Mouse (Mus musculus): ENCODE measurements at regions not wholly inside any gene's neighbourhood (a gene's known extent, or its start where the extent isn't known, plus 50 kb on each side); places are given as distances from the start of the nearest gene placed in this dataset.

- Histone ChIP-seq H3K27me3 (ENCODE audit: control insufficient read depth, insufficient read depth, insufficient read length) (peaks cover 5% of the 10 kb centered on the region), H3ac (ENCODE audit: control insufficient read depth, insufficient read length) (no peak overlapping the region), H3K4me2 (ENCODE audit: low read depth) (no peak overlapping the region), H3K4me3 (no peak overlapping the region), H3K79me2 (ENCODE audit: control insufficient read depth, insufficient read depth) (no peaks in the 10 kb centered on the region), H3K36me3 (ENCODE audit: control insufficient read depth, insufficient read depth) (no peaks in the 10 kb centered on the region)
- TF ChIP-seq E2F4 (IDR thresholded peaks at IDR 0.05; ENCODE audit: insufficient read depth) (no peak), CEBPB (IDR thresholded peaks at IDR 0.05; ENCODE audit: insufficient read depth, poor library complexity, severe bottlenecking) (no peak), POLR2AphosphoS2 (IDR thresholded peaks at IDR 0.05; ENCODE audit: insufficient read length, low read depth) (no peak), MAX (IDR thresholded peaks at IDR 0.05; ENCODE audit: low read depth) (no peak), TCF3 (IDR thresholded peaks at IDR 0.05; ENCODE audit: insufficient read length, low read depth) (no peak), USF1 (IDR thresholded peaks at IDR 0.05; ENCODE audit: low read depth) (no peak), MYOG (IDR thresholded peaks at IDR 0.05; ENCODE audit: control insufficient read depth in 1 of 3, insufficient read depth in 1 of 3, insufficient read length in 2 of 3, low read depth in 2 of 3) (no peak), POLR2A (IDR thresholded peaks at IDR 0.05; ENCODE audit: insufficient read length, low read depth) (no peak), TCF12 (IDR thresholded peaks at IDR 0.05; ENCODE audit: insufficient read depth, poor library complexity, severe bottlenecking) (no peak), MYOD1 (IDR thresholded peaks at IDR 0.05; ENCODE audit: control insufficient read depth in 1 of 3, insufficient read length in 2 of 3, low read depth in 2 of 3) (no peak), SRF (IDR thresholded peaks at IDR 0.05; ENCODE audit: control insufficient read depth, insufficient read length, low read depth) (no peak), REST (IDR thresholded peaks at IDR 0.05; ENCODE audit: insufficient read depth, insufficient read length) (no peak)
Observed at GRCm38 (mm10) chr5:119763337-119763736, 69.1 kb upstream of the Tbx5 start.

- Histone ChIP-seq H3ac (ENCODE audit: control insufficient read depth, insufficient read length) (no peak overlapping the region), H3K36me3 (ENCODE audit: control insufficient read depth, insufficient read depth) (no peaks in the 10 kb centered on the region), H3K79me2 (ENCODE audit: control insufficient read depth, insufficient read depth) (no peaks in the 10 kb centered on the region), H3K4me3 (no peak overlapping the region), H3K27me3 (ENCODE audit: control insufficient read depth, insufficient read depth, insufficient read length) (peaks cover 5% of the 10 kb centered on the region), H3K4me2 (ENCODE audit: low read depth) (no peak overlapping the region)
- no peak for TF ChIP-seq REST (IDR thresholded peaks at IDR 0.05; ENCODE audit: insufficient read depth, insufficient read length)
- no peak for TF ChIP-seq CEBPB (IDR thresholded peaks at IDR 0.05; ENCODE audit: insufficient read depth, poor library complexity, severe bottlenecking)
- TF ChIP-seq POLR2AphosphoS2 (IDR thresholded peaks at IDR 0.05; ENCODE audit: insufficient read length, low read depth), result no peak
- no peak for TF ChIP-seq TCF12 (IDR thresholded peaks at IDR 0.05; ENCODE audit: insufficient read depth, poor library complexity, severe bottlenecking)
- TF ChIP-seq SRF (IDR thresholded peaks at IDR 0.05; ENCODE audit: control insufficient read depth, insufficient read length, low read depth), result no peak
- no peak for TF ChIP-seq E2F4 (IDR thresholded peaks at IDR 0.05; ENCODE audit: insufficient read depth)
- TF ChIP-seq TCF3 (IDR thresholded peaks at IDR 0.05; ENCODE audit: insufficient read length, low read depth), result no peak
- TF ChIP-seq MYOG (IDR thresholded peaks at IDR 0.05; ENCODE audit: control insufficient read depth in 1 of 3, insufficient read depth in 1 of 3, insufficient read length in 2 of 3, low read depth in 2 of 3), result no peak
- no peak for TF ChIP-seq POLR2A (IDR thresholded peaks at IDR 0.05; ENCODE audit: insufficient read length, low read depth)
- TF ChIP-seq MYOD1 (IDR thresholded peaks at IDR 0.05; ENCODE audit: control insufficient read depth in 1 of 3, insufficient read length in 2 of 3, low read depth in 2 of 3), result no peak
- no peak for TF ChIP-seq USF1 (IDR thresholded peaks at IDR 0.05; ENCODE audit: low read depth)
- TF ChIP-seq MAX (IDR thresholded peaks at IDR 0.05; ENCODE audit: low read depth), result no peak
Observed at GRCm38 (mm10) chr5:119766372-119766771, 66.1 kb upstream of the Tbx5 start.

DNA sequence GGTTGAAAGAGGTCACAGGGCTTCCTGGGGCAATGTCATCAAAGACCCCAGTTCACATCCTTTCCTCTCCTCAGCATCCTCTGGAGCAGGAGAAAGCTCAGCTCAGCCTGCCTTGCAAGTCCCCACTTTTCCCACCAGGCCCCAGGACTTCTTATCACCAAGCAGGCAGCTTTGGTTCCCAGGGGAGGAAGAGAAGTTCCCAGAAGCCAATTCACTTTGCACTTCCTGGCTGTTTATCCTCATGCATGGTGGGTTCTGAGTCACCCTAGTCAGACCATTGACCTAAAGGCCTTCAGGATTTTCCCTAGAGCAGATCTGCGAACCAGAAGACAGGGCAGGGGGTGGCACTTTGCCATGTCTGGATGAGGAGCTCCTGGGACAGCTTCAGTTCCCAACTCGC lies 61.5 kb upstream of the Tbx5 start:
- no peaks in the 10 kb centered on the region for H3K79me2 ChIP-seq (ENCODE audit: control insufficient read depth, insufficient read depth)
- no peak overlapping the region for H3ac ChIP-seq (ENCODE audit: control insufficient read depth, insufficient read length)
- no peaks in the 10 kb centered on the region for H3K36me3 ChIP-seq (ENCODE audit: control insufficient read depth, insufficient read depth)
- TF ChIP-seq TCF12 (IDR thresholded peaks at IDR 0.05; ENCODE audit: insufficient read depth, poor library complexity, severe bottlenecking), result no peak
- no peak overlapping the region for H3K4me2 ChIP-seq (ENCODE audit: low read depth)
- no peak overlapping the region for H3K4me3 ChIP-seq
- peaks cover 5% of the 10 kb centered on the region for H3K27me3 ChIP-seq (ENCODE audit: control insufficient read depth, insufficient read depth, insufficient read length)

GRCm38 (mm10) chr5:119776106-119776887 lies 56.2 kb upstream of the Tbx5 start:
- Histone ChIP-seq H3K36me3 (ENCODE audit: control insufficient read depth, insufficient read depth) (no peaks in the 10 kb centered on the region), H3ac (ENCODE audit: control insufficient read depth, insufficient read length) (no peak overlapping the region), H3K79me2 (ENCODE audit: control insufficient read depth, insufficient read depth) (no peaks in the 10 kb centered on the region), H3K4me2 (ENCODE audit: low read depth) (no peak overlapping the region), H3K27me3 (ENCODE audit: control insufficient read depth, insufficient read depth, insufficient read length) (peaks cover 19% of the 10 kb centered on the region), H3K4me3 (no peak overlapping the region)
- no peak for TF ChIP-seq MYOG (IDR thresholded peaks at IDR 0.05; ENCODE audit: control insufficient read depth in 1 of 3, insufficient read depth in 1 of 3, insufficient read length in 2 of 3, low read depth in 2 of 3)

- Histone ChIP-seq H3K27me3 (ENCODE audit: control insufficient read depth, insufficient read depth, insufficient read length) (peaks cover 19% of the 10 kb centered on the region), H3K4me2 (ENCODE audit: low read depth) (no peak overlapping the region), H3K79me2 (ENCODE audit: control insufficient read depth, insufficient read depth) (no peaks in the 10 kb centered on the region), H3ac (ENCODE audit: control insufficient read depth, insufficient read length) (no peak overlapping the region), H3K4me3 (no peak overlapping the region), H3K36me3 (ENCODE audit: control insufficient read depth, insufficient read depth) (no peaks in the 10 kb centered on the region)
- TF ChIP-seq CEBPB (IDR thresholded peaks at IDR 0.05; ENCODE audit: insufficient read depth, poor library complexity, severe bottlenecking) (no peak), MYOD1 (IDR thresholded peaks at IDR 0.05; ENCODE audit: control insufficient read depth in 1 of 3, insufficient read length in 2 of 3, low read depth in 2 of 3) (no peak), E2F4 (IDR thresholded peaks at IDR 0.05; ENCODE audit: insufficient read depth) (no peak), MYOG (IDR thresholded peaks at IDR 0.05; ENCODE audit: control insufficient read depth in 1 of 3, insufficient read depth in 1 of 3, insufficient read length in 2 of 3, low read depth in 2 of 3) (no peak), TCF12 (IDR thresholded peaks at IDR 0.05; ENCODE audit: insufficient read depth, poor library complexity, severe bottlenecking) (no peak), SRF (IDR thresholded peaks at IDR 0.05; ENCODE audit: control insufficient read depth, insufficient read length, low read depth) (no peak)
Observed at GRCm38 (mm10) chr5:119777836-119778235, 54.6 kb upstream of the Tbx5 start.

Measured in myocyte (in vitro differentiated cells).